28 mouse cellular contexts compared by ENCODE assay signal in the genomic region with DNA sequence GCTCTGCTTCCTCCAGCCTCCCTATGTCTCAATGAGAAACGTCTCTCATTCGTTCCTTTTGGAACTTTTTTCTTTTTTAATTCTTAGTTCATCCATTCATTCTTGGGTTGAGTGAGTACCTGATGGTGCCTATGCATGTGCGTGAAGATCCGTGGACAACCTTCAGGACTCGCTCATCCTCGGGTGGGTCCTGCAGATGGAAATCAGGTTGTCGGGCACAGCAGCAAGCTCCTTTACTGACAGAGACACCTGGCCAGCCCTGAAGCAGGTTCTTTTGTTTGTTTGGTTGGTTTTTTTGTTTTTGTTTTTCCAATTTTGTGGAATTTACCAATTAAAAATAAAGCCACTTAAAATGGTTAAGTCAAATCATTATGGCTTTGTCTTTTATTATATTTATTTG. TPM values are rescaled to one million over a fixed set of nuclear protein-coding genes. Genes with fewer than 3 reads are reported as not detected.
"Had no signal": no experiment of that assay in that cellular context is flagged by ENCODE, and none has a peak within 500 bp of the region (broad histone marks: within the 10 kb centered on the region; RNA-seq: fewer than 3 reads in every experiment).

No protein-coding gene starts in this region.

- DNase-seq: kidney, adult 2 months; kidney, postnatal 25 days; layer of hippocampus, adult 9-11 months; lung, adult 18-20 months; lung, postnatal 10 days; lung, postnatal 36 days; right cerebral cortex, postnatal 25 days; thymus, adult 2 months; thymus, postnatal 14 days; thymus, postnatal 4 days had no signal

- H3K4me2 ChIP-seq: limb, embryonic 13.5 days; lung, embryonic 15.5 days; midbrain, embryonic 15.5 days; neural tube, embryonic 12.5 days; neural tube, embryonic 15.5 days had no signal

- ATAC-seq: midbrain, embryonic 15.5 days had no signal

- H3K4me3 ChIP-seq: layer of hippocampus, adult 2 months; limb, embryonic 10.5 days; limb, embryonic 13.5 days; lung, embryonic 15.5 days; megakaryocyte, embryonic 14.5 days; midbrain, embryonic 10.5 days; midbrain, embryonic 15.5 days; neural tube, embryonic 12.5 days; neural tube, embryonic 15.5 days had no signal

- H3K9me3 ChIP-seq: limb, embryonic 10.5 days; limb, embryonic 13.5 days; lung, embryonic 15.5 days; megakaryocyte, embryonic 14.5 days; midbrain, embryonic 10.5 days; midbrain, embryonic 15.5 days; neural tube, embryonic 12.5 days; neural tube, embryonic 15.5 days had no signal

- H3K4me1 ChIP-seq: limb, embryonic 13.5 days; midbrain, embryonic 15.5 days; neural tube, embryonic 12.5 days had no signal

- H3K9ac ChIP-seq: limb, embryonic 13.5 days; lung, embryonic 15.5 days; midbrain, embryonic 15.5 days; neural tube, embryonic 12.5 days; neural tube, embryonic 15.5 days had no signal

- H3K27me3 ChIP-seq: limb, embryonic 13.5 days; lung, embryonic 15.5 days; megakaryocyte, embryonic 14.5 days; midbrain, embryonic 15.5 days; neural tube, embryonic 12.5 days; neural tube, embryonic 15.5 days had no signal

- H3K36me3 ChIP-seq: limb, embryonic 10.5 days; limb, embryonic 13.5 days; lung, embryonic 15.5 days; midbrain, embryonic 10.5 days; midbrain, embryonic 15.5 days; neural tube, embryonic 12.5 days; neural tube, embryonic 15.5 days had no signal

- H3K27ac ChIP-seq: kidney, postnatal 0 days; layer of hippocampus, adult 2 months; limb, embryonic 10.5 days; limb, embryonic 13.5 days; lung, embryonic 15.5 days; midbrain, embryonic 10.5 days; midbrain, embryonic 15.5 days; neural tube, embryonic 12.5 days; neural tube, embryonic 15.5 days; stomach, postnatal 0 days had no signal

RNA-seq across cellular contexts. Expression of a gene that starts 50.8 kb away (rescaled TPM):
- total RNA-seq: layer of hippocampus, adult 2 months; layer of hippocampus, postnatal 25 days; left cerebral cortex, adult 18-20 months; left cerebral cortex, postnatal 25 days had no signal
- polyA plus RNA-seq: intestine, embryonic 14.5 days; kidney, adult 2 months; kidney, embryonic 14.5 days; kidney, postnatal 0 days; large intestine, adult 2 months; limb, embryonic 10.5 days; limb, embryonic 13.5 days; lung, embryonic 15.5 days; midbrain, embryonic 10.5 days; midbrain, embryonic 15.5 days; neural tube, embryonic 12.5 days; neural tube, embryonic 15.5 days; stomach, embryonic 14.5 days; stomach, postnatal 0 days; thymus, adult 2 months had no signal
